Mouse (Mus musculus) fibroblast of lung, adult 2 months (primary cell): Measurements from ENCODE around the gene Foxj2.
A peak's percentile ranks its signal among the peaks of the same experiment; 100 is the strongest.

Experiments
- DNase-seq: peaks from one replicate; pipeline ENCODE4 v3.0.0-alpha.2; 2011; ENCODE audit warnings: low read depth

Foxj2 gene

GRCm38 (mm10) chr6:122819306-122820070 lies at the start of gene Foxj2:
Gene Foxj2 (plus strand): TSS chr6:122819914.
- no peak for DNase-seq

DNA sequence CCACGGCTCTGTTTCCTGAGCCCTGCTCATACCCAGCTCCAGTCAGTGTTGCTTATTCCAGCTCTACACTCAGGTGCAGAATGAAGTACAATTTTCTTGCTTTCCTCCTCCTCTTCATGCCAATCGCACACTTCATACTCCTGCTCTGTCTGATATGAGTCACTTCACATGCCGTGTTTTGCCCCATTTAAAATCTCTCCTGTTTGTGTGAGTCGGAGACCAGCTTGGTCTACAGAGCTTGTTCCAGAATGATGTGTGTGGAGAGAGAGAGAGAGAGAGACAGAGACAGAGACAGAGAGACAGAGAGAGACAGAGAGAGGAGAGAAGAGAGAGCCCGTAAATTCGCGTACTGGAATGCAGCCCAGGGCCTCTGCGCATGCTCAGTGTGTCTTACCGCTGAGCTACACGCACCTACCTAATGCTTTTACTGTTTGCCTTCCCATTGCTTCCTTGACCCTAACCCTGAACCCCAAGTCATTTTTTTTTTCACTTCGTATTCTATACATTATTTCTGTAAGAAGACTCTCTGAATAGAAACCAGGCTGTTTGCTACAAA lies 48.9 kb upstream of the Foxj2 start:
- DNase-seq: no peak

GRCm38 (mm10) chr6:122772701-122773100 lies 47.0 kb upstream of the Foxj2 start:
- no peak for DNase-seq

- DNase-seq: no peak
These were observed 45.4 kb upstream of the Foxj2 start for GRCm38 (mm10) chr6:122774345-122774744.

- DNase-seq: no peak
These were observed 43.7 kb upstream of the Foxj2 start for GRCm38 (mm10) chr6:122776040-122776439.

DNA sequence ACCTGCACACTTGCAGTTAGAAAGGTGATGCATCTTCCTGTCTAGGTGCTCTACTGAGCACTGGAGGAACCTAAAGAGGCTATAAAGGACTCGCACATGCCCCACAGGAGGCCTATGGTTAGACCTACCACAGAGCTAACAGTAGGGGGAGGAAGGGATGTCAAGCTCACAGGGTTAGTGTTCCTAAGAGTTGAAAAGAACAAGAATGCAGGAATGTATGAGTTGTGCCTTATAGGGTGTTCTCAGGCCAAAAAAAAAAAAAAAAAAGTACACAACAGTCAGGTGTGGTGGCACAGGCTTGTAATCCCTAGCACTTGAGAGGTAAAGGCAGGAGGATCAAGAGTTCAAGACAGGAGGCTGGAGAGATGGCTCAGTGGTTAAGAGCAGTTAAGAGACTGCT lies 39.8 kb upstream of the Foxj2 start:
- DNase-seq: no peak

- no peak for DNase-seq
These were observed 38.5 kb upstream of the Foxj2 start for GRCm38 (mm10) chr6:122781167-122781566.

- peak; percentile 44 for DNase-seq
These were observed 37.5 kb upstream of the Foxj2 start for GRCm38 (mm10) chr6:122782164-122782563.

- DNase-seq: no peak
These were observed 34.8 kb upstream of the Foxj2 start for GRCm38 (mm10) chr6:122784866-122785265.

- no peak for DNase-seq
These were observed 33.4 kb upstream of the Foxj2 start for GRCm38 (mm10) chr6:122786275-122786674.

GRCm38 (mm10) chr6:122795254-122795935 lies 24.3 kb upstream of the Foxj2 start:
- peak; percentile 60 for DNase-seq

DNA sequence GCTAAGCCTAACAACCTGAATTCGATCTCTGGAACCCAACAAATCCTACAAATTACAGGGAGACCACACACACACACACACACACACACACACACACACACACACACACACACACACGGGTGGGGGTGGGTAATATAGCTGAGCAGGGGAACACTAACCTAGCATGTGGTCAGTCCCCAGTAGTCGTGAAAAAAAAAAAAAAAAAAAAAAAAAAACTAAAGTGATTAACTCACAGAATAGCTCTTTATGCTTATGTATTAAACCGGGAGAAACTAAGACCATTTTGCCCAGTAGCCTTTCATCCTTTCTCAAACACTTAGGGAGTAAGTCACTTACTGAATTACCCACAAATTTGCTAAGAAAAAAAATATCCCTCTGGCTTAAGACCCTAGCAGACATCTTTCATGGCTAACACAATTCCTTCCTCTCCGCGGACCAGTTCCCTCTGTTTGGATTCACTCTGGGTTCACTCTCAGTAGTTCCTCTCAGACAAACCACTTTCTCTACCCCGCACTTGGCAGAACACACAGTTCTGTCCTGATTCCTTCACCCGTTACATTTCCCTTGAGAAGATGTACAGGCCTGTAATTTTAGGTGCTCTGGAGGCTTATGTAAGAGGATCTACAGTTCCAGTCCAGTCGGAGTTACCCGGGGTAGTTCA lies 18.9 kb upstream of the Foxj2 start:
- DNase-seq: no peak

GRCm38 (mm10) chr6:122801301-122801800 lies 18.4 kb upstream of the Foxj2 start, which contains the start of gene Slc2a3:
Gene Slc2a3 (minus strand): TSS chr6:122801640.
- no peak for DNase-seq

- DNase-seq: no peak
These were observed 17.8 kb upstream of the Foxj2 start for GRCm38 (mm10) chr6:122801801-122802514.

DNA sequence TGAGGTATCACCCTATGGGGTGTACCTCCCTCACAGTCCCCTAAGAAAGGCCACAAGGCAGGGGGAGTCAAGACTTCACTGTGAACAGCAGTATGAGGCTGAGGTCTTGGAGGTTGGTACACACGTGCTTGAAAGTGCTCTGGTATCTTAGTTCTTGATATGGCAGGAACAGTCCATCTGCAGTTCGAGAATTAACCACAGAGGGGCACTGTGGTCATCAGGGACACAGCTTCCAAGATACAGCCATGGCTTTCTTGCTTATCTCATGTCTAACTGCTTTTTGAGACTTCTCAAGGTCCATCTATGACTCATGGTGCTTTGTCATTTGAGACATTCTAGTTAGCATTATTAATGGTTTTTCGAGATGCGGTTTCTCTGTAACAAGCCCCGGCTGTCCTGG lies 15.3 kb upstream of the Foxj2 start:
- peak; percentile 54 for DNase-seq

DNA sequence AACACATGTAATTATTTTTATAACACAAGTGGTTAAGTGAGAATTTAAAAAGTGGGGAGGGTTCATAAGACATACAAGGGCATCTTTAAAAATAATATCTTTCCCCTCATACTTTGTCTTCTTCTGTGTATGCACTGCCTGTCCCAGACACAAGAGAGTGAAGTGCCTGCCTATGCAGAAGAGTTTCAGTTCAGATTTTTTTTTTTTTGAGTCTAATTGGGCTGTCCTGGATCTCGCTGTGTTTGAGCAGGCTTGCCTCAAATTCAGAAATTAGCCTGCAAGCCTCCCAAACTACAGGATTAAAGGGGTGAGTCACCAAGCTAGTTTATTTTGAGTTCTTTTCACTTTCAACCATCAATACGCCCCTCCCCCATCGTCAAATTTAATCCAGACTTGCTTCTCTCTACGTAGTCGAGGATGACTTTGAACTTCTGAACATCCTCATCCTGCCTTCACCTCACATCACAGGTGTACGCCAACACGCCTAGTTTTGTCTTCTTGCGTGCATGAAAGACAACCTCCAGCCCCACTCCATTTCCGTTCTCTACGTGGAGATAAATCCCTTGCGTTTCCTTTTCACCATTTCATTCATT lies 9.6 kb upstream of the Foxj2 start:
- no peak for DNase-seq

GRCm38 (mm10) chr6:122810615-122811279 lies 9.0 kb upstream of the Foxj2 start:
- DNase-seq: peak; percentile 99

GRCm38 (mm10) chr6:122811280-122811652 lies 8.4 kb upstream of the Foxj2 start:
- DNase-seq: peak; percentile 65

- DNase-seq: no peak
These were observed 7.7 kb upstream of the Foxj2 start for GRCm38 (mm10) chr6:122811771-122812600.

- DNase-seq: no peak
These were observed 7.0 kb upstream of the Foxj2 start for GRCm38 (mm10) chr6:122812716-122813115.
